Mouse (Mus musculus): ENCODE measurements at regions not wholly inside any gene's neighbourhood (a gene's known extent, or its start where the extent isn't known, plus 50 kb on each side); places are given as distances from the start of the nearest gene placed in this dataset.

- Histone ChIP-seq H3K4me1 (replicated peaks; ENCODE audit: control insufficient read depth, insufficient read depth, low read length) (no peaks in the 10 kb centered on the region), H3K9me3 (ENCODE audit: control insufficient read depth, low read length) (no peaks in the 10 kb centered on the region), H3K4me3 (replicated peaks; ENCODE audit: low read length) (no peak overlapping the region), H3K4me2 (ENCODE audit: low read length) (no peak overlapping the region), H3K36me3 (ENCODE audit: control insufficient read depth, insufficient read depth) (no peaks in the 10 kb centered on the region), H3K9ac (replicated peaks; ENCODE audit: low read depth, low read length) (no peak overlapping the region), H3K27me3 (replicated peaks; ENCODE audit: control insufficient read depth, insufficient read depth, low read length) (no peaks in the 10 kb centered on the region), H3K27ac (ENCODE audit: low read length) (no peak overlapping the region)
- WGBS: 70% methylated on average over 4 of the region's 4 CpGs
- no peak for ATAC-seq
These were observed 55.0 kb upstream of the Slit3 start for GRCm38 (mm10) chr11:35065959-35066414.

- ATAC-seq: no peak
- Histone ChIP-seq H3K4me1 (replicated peaks; ENCODE audit: control insufficient read depth, insufficient read depth, low read length) (no peaks in the 10 kb centered on the region), H3K9ac (replicated peaks; ENCODE audit: low read depth, low read length) (no peak overlapping the region), H3K27me3 (replicated peaks; ENCODE audit: control insufficient read depth, insufficient read depth, low read length) (no peaks in the 10 kb centered on the region), H3K9me3 (ENCODE audit: control insufficient read depth, low read length) (no peaks in the 10 kb centered on the region), H3K4me2 (ENCODE audit: low read length) (no peak overlapping the region), H3K4me3 (replicated peaks; ENCODE audit: low read length) (no peak overlapping the region), H3K27ac (ENCODE audit: low read length) (no peak overlapping the region), H3K36me3 (ENCODE audit: control insufficient read depth, insufficient read depth) (no peaks in the 10 kb centered on the region)
- 85% methylated on average over 6 of the region's 6 CpGs for WGBS
These were observed 63.2 kb upstream of the Slit3 start for GRCm38 (mm10) chr11:35057791-35058190.

GRCm38 (mm10) chr11:35055496-35056125 is 65.4 kb upstream of the Slit3 start:
- 75% methylated on average over 7 of the region's 7 CpGs for WGBS
- no peak overlapping the region for H3K9ac ChIP-seq (replicated peaks; ENCODE audit: low read depth, low read length)
- no peaks in the 10 kb centered on the region for H3K27me3 ChIP-seq (replicated peaks; ENCODE audit: control insufficient read depth, insufficient read depth, low read length)
- ATAC-seq: no peak
- H3K4me2 ChIP-seq (ENCODE audit: low read length): no peak overlapping the region
- no peak overlapping the region for H3K4me3 ChIP-seq (replicated peaks; ENCODE audit: low read length)
- no peak overlapping the region for H3K27ac ChIP-seq (ENCODE audit: low read length)
- H3K4me1 ChIP-seq (replicated peaks; ENCODE audit: control insufficient read depth, insufficient read depth, low read length): no peaks in the 10 kb centered on the region
- no peaks in the 10 kb centered on the region for H3K36me3 ChIP-seq (ENCODE audit: control insufficient read depth, insufficient read depth)
- no peaks in the 10 kb centered on the region for H3K9me3 ChIP-seq (ENCODE audit: control insufficient read depth, low read length)

GRCm38 (mm10) chr11:35053613-35053950 is 67.4 kb upstream of the Slit3 start:
- WGBS: 84% methylated on average over 2 of the region's 2 CpGs
- no peaks in the 10 kb centered on the region for H3K9me3 ChIP-seq (ENCODE audit: control insufficient read depth, low read length)
- H3K36me3 ChIP-seq (ENCODE audit: control insufficient read depth, insufficient read depth): no peaks in the 10 kb centered on the region
- no peak for ATAC-seq
- H3K4me2 ChIP-seq (ENCODE audit: low read length): no peak overlapping the region
- H3K9ac ChIP-seq (replicated peaks; ENCODE audit: low read depth, low read length): no peak overlapping the region
- no peak overlapping the region for H3K4me3 ChIP-seq (replicated peaks; ENCODE audit: low read length)
- H3K27me3 ChIP-seq (replicated peaks; ENCODE audit: control insufficient read depth, insufficient read depth, low read length): no peaks in the 10 kb centered on the region
- H3K27ac ChIP-seq (ENCODE audit: low read length): no peak overlapping the region
- no peaks in the 10 kb centered on the region for H3K4me1 ChIP-seq (replicated peaks; ENCODE audit: control insufficient read depth, insufficient read depth, low read length)

GRCm38 (mm10) chr11:35052856-35053612 is 68.0 kb upstream of the Slit3 start:
- Histone ChIP-seq H3K27ac (ENCODE audit: low read length) (no peak overlapping the region), H3K4me2 (ENCODE audit: low read length) (no peak overlapping the region), H3K9me3 (ENCODE audit: control insufficient read depth, low read length) (no peaks in the 10 kb centered on the region), H3K9ac (replicated peaks; ENCODE audit: low read depth, low read length) (no peak overlapping the region), H3K4me1 (replicated peaks; ENCODE audit: control insufficient read depth, insufficient read depth, low read length) (no peaks in the 10 kb centered on the region), H3K4me3 (replicated peaks; ENCODE audit: low read length) (no peak overlapping the region), H3K27me3 (replicated peaks; ENCODE audit: control insufficient read depth, insufficient read depth, low read length) (no peaks in the 10 kb centered on the region), H3K36me3 (ENCODE audit: control insufficient read depth, insufficient read depth) (no peaks in the 10 kb centered on the region)
- ATAC-seq: no peak
- 90% methylated on average over 4 of the region's 4 CpGs for WGBS

- no peak overlapping the region for H3K27ac ChIP-seq (ENCODE audit: low read length)
- H3K9ac ChIP-seq (replicated peaks; ENCODE audit: low read depth, low read length): no peak overlapping the region
- WGBS: 70% methylated on average over 8 of the region's 8 CpGs
- no peaks in the 10 kb centered on the region for H3K27me3 ChIP-seq (replicated peaks; ENCODE audit: control insufficient read depth, insufficient read depth, low read length)
- H3K4me3 ChIP-seq (replicated peaks; ENCODE audit: low read length): no peak overlapping the region
- H3K4me1 ChIP-seq (replicated peaks; ENCODE audit: control insufficient read depth, insufficient read depth, low read length): no peaks in the 10 kb centered on the region
- no peaks in the 10 kb centered on the region for H3K36me3 ChIP-seq (ENCODE audit: control insufficient read depth, insufficient read depth)
- no peak overlapping the region for H3K4me2 ChIP-seq (ENCODE audit: low read length)
- no peaks in the 10 kb centered on the region for H3K9me3 ChIP-seq (ENCODE audit: control insufficient read depth, low read length)
- ATAC-seq: peak; percentile 57; the same call in 1 of the 2 replicates
These were observed 71.3 kb upstream of the Slit3 start for GRCm38 (mm10) chr11:35049663-35050215.

- Histone ChIP-seq H3K4me3 (replicated peaks; ENCODE audit: low read length) (no peak overlapping the region), H3K4me2 (ENCODE audit: low read length) (no peak overlapping the region), H3K9me3 (ENCODE audit: control insufficient read depth, low read length) (no peaks in the 10 kb centered on the region), H3K9ac (replicated peaks; ENCODE audit: low read depth, low read length) (no peak overlapping the region), H3K27me3 (replicated peaks; ENCODE audit: control insufficient read depth, insufficient read depth, low read length) (no peaks in the 10 kb centered on the region), H3K4me1 (replicated peaks; ENCODE audit: control insufficient read depth, insufficient read depth, low read length) (no peaks in the 10 kb centered on the region), H3K27ac (ENCODE audit: low read length) (no peak overlapping the region), H3K36me3 (ENCODE audit: control insufficient read depth, insufficient read depth) (no peaks in the 10 kb centered on the region)
- ATAC-seq: no peak
- WGBS: 76% methylated on average over 1 of the region's 1 CpGs
These were observed 76.4 kb upstream of the Slit3 start for GRCm38 (mm10) chr11:35044659-35045058.

GRCm38 (mm10) chr11:35024448-35024847 is 96.6 kb upstream of the Slit3 start:
- H3K36me3 ChIP-seq (ENCODE audit: control insufficient read depth, insufficient read depth): no peaks in the 10 kb centered on the region
- no peaks in the 10 kb centered on the region for H3K9me3 ChIP-seq (ENCODE audit: control insufficient read depth, low read length)
- H3K9ac ChIP-seq (replicated peaks; ENCODE audit: low read depth, low read length): no peak overlapping the region
- WGBS: 57% methylated on average over 8 of the region's 8 CpGs
- no peak overlapping the region for H3K27ac ChIP-seq (ENCODE audit: low read length)
- H3K4me3 ChIP-seq (replicated peaks; ENCODE audit: low read length): no peak overlapping the region
- no peak overlapping the region for H3K4me2 ChIP-seq (ENCODE audit: low read length)
- ATAC-seq: no peak
- no peaks in the 10 kb centered on the region for H3K4me1 ChIP-seq (replicated peaks; ENCODE audit: control insufficient read depth, insufficient read depth, low read length)
- no peaks in the 10 kb centered on the region for H3K27me3 ChIP-seq (replicated peaks; ENCODE audit: control insufficient read depth, insufficient read depth, low read length)

- Histone ChIP-seq H3K4me1 (replicated peaks; ENCODE audit: control insufficient read depth, insufficient read depth, low read length) (no peaks in the 10 kb centered on the region), H3K4me3 (replicated peaks; ENCODE audit: low read length) (no peak overlapping the region), H3K9ac (replicated peaks; ENCODE audit: low read depth, low read length) (no peak overlapping the region), H3K27me3 (replicated peaks; ENCODE audit: control insufficient read depth, insufficient read depth, low read length) (no peaks in the 10 kb centered on the region), H3K27ac (ENCODE audit: low read length) (no peak overlapping the region), H3K4me2 (ENCODE audit: low read length) (no peak overlapping the region), H3K36me3 (ENCODE audit: control insufficient read depth, insufficient read depth) (no peaks in the 10 kb centered on the region), H3K9me3 (ENCODE audit: control insufficient read depth, low read length) (no peaks in the 10 kb centered on the region)
- 93% methylated on average over 4 of the region's 4 CpGs for WGBS
- no peak for ATAC-seq
These were observed 97.2 kb upstream of the Slit3 start for GRCm38 (mm10) chr11:35023813-35024212.
